Mouse (Mus musculus): ENCODE data around the gene Snrnp27. TPM values are rescaled to one million over a fixed set of nuclear protein-coding genes. Genes with fewer than 3 reads are reported as not detected.

Snrnp27 gene
- polyA plus RNA-seq, 1 experiment from 2014 or later = 124 TPM

DNA sequence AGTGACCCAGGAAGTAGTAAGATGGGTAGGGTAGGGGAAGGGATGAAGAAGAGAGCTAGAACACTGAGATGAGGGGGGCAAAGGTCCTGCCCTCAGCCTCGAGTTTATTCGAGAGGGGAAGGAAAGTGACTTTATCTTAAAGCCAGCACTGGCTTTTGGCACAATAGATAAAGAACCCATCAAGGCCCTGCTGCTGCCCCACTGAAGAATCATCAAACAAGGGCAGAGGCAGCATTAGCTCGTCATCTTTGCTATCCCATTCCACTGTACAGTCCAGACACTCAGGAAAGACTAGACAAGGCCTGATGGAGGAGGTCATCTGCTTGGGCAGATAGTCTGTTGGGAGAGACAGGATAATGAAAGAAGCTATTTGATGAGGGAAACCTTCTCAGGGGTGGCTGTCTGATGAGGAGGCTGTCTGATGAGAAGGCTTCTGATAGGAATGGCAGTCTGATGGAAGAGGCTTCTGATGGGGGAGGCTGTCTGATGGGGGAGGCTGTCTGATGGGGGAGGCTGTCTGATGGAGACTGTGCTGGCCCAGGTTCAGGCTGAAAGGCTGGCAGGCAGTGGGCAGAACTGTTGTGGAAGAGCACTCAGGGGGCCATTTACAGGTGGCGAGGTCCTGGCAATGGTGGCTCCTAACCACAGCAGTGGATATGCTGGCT, 47.0 kb downstream of the Snrnp27 start:
- Histone ChIP-seq H3K4me3 (no peak overlapping the region), H3K36me3 (no peaks in the 10 kb centered on the region), H3K27me3 (peaks cover 14% of the 10 kb centered on the region), H3K27ac (peak overlapping the region; percentile 1; the same call in 1 of the 2 replicates), H3K9ac (no peak overlapping the region; the same call in 1 of the 2 replicates), H3K4me2 (replicated peaks) (no peak overlapping the region), H3K9me3 (no peaks in the 10 kb centered on the region), H3K4me1 (peaks cover 5% of the 10 kb centered on the region; the same call in 1 of the 2 replicates)
- WGBS = 54% methylated on average over 4 of the region's 4 CpGs
- no peak for ATAC-seq (ENCODE audit: low FRiP score, low read depth)

DNA sequence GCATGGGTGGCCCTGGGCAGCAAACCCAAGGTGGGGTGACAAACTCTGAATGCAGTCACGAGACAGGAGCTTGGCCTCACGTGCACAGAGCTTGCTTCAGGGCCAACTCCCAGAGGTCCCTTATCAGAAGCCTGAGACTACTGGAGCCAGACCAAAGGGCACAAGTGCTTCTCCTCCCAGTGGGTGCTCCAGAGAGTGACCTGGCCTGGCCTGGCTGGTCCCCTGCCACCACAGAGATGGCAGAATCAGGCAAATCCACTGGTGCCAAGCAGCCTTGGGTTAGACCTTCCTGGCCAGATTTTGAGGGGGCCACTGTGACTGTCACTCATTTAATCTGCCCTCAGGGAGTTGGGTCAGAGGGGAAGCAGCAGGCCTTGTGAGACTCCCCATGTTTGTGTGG, 47.8 kb downstream of the Snrnp27 start:
- Histone ChIP-seq H3K27ac (no peak overlapping the region), H3K4me3 (no peak overlapping the region), H3K9ac (no peak overlapping the region), H3K9me3 (no peaks in the 10 kb centered on the region), H3K4me1 (peaks cover 5% of the 10 kb centered on the region; the same call in 1 of the 2 replicates), H3K27me3 (peaks cover 14% of the 10 kb centered on the region), H3K4me2 (replicated peaks) (no peak overlapping the region), H3K36me3 (no peaks in the 10 kb centered on the region)
- ATAC-seq (ENCODE audit: low FRiP score, low read depth) = no peak
- whole genome bisulfite sequencing = 65% methylated on average over 2 of the region's 2 CpGs

DNA sequence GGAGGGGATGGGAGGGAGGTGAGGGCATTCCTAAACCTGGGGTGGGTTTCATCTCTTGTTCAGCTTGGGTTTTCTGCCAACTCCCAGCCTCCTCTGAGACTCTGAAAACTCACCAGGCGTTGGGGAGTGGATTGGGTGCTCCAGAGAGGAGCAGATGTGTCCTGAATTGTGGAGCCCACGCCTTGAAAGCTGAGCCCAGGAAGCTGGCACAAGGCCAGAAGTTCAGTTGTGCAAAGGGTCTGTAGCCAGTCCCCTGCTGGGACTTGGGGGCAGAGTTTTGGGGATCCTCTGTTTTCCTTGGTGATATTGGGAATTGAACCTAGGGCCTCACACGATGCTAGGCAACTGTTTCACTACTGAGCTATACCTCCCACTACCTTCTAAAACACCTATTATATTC, 54.2 kb downstream of the Snrnp27 start:
- Histone ChIP-seq H3K4me3 (no peak overlapping the region), H3K27me3 (peaks cover 46% of the 10 kb centered on the region), H3K36me3 (no peaks in the 10 kb centered on the region), H3K9me3 (no peaks in the 10 kb centered on the region), H3K4me1 (peaks cover 10% of the 10 kb centered on the region), H3K4me2 (replicated peaks) (no peak overlapping the region), H3K9ac (no peak overlapping the region), H3K27ac (no peak overlapping the region)
- ATAC-seq (ENCODE audit: low FRiP score, low read depth) = no peak
- 67% methylated on average over 3 of the region's 3 CpGs for WGBS

DNA sequence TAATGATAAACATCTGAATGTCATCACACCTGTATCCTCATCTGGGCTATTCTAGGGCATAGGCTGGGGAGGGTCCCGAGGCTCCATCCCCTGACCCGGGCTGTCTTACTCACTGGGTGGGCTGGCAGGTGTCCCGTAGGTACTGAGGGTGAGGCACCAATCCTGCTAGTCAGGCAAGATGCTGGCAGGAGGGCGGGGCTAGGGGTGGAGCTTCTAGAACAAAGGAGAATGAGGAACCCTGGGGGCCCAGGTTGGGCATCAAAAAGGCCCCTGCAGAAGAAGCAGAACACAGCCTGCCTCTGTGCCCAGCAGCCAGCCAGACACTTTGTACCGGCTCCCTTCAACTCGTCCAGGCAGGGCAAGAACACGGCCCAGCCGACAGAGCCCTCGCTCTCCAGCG, 56.4 kb downstream of the Snrnp27 start, which contains the start of gene Asprv1:
Gene Asprv1 (plus strand): TSS at position 219 of the 400 bp plus-strand sequence.
- no peaks in the 10 kb centered on the region for H3K36me3 ChIP-seq
- ATAC-seq (ENCODE audit: low FRiP score, low read depth) = no peak
- no peak within 1 kb of the TSS for H3K27ac ChIP-seq
- H3K4me3 ChIP-seq = no peak within 1 kb of the TSS
- H3K9me3 ChIP-seq = no peaks in the 10 kb centered on the region
- H3K27me3 ChIP-seq = peaks cover 35% of the 10 kb centered on the region
- no peak within 1 kb of the TSS for H3K4me2 ChIP-seq (replicated peaks)
- 51% methylated on average over 10 of the region's 10 CpGs for WGBS
- H3K4me1 ChIP-seq = peaks cover 32% of the 10 kb centered on the region
- H3K9ac ChIP-seq = no peak within 1 kb of the TSS

Other genes with a start within 250 kb of the Snrnp27 start
- gene C87436, start 246.1 kb downstream of the Snrnp27 start, polyA plus RNA-seq (2015; fragmentation: Nextera tagmentation; extraction: Ambion mirVana) = 25.2 and 25.4 TPM in 2 replicates
- gene Pcbp1, start 158.2 kb downstream of the Snrnp27 start, polyA plus RNA-seq (2015; fragmentation: Nextera tagmentation; extraction: Ambion mirVana) = 454 and 479 TPM in 2 replicates
- gene Asprv1, start 56.4 kb downstream of the Snrnp27 start, polyA plus RNA-seq (2015; fragmentation: Nextera tagmentation; extraction: Ambion mirVana) = 3.8 and 4.6 TPM in 2 replicates
- gene Mxd1, start 15.4 kb downstream of the Snrnp27 start, polyA plus RNA-seq (2015; fragmentation: Nextera tagmentation; extraction: Ambion mirVana) = 13.4 and 13.8 TPM in 2 replicates
- gene Gmcl1, start 48.9 kb upstream of the Snrnp27 start, polyA plus RNA-seq (2015; fragmentation: Nextera tagmentation; extraction: Ambion mirVana) = 40.0 and 41.5 TPM in 2 replicates
- 30.4 and 31.5 TPM in 2 replicates for gene Anxa4, start 109.1 kb upstream of the Snrnp27 start, polyA plus RNA-seq (2015; fragmentation: Nextera tagmentation; extraction: Ambion mirVana)
- 15.6 and 18.8 TPM in 2 replicates for gene Aak1, start 165.0 kb upstream of the Snrnp27 start, polyA plus RNA-seq (2015; fragmentation: Nextera tagmentation; extraction: Ambion mirVana)

All from limb, embryonic 13.5 days (tissue).